Mouse (Mus musculus) hindbrain, embryonic 16.5 days (tissue): ENCODE results near the gene E130114P18Rik. TPM values are rescaled to one million over a fixed set of nuclear protein-coding genes. Genes with fewer than 3 reads are reported as not detected.

Experiments
- ATAC-seq: fragments of 200-750 bp; cut with Nextera tagmentation; 2 replicates; pipeline ENCODE4 v1.8.0; 2017; ENCODE audit warnings: moderate TSS enrichment, moderate library complexity
- H3K27ac ChIP-seq: fragments of 300-500 bp; sonication (generic); 2 replicates; pipeline ENCODE4 v1.5.1; 2014; ENCODE audit warnings: low read depth, mild to moderate bottlenecking, control low read depth, low read length, moderate library complexity
- H3K27me3 ChIP-seq: fragments of 300-500 bp; sonication (generic); replicated peaks from 2 replicates; pipeline ENCODE4 v1.6.1; 2014; ENCODE audit warnings: low read length; ENCODE audit not compliant: control insufficient read depth, insufficient read depth
- H3K36me3 ChIP-seq: fragments of 300-500 bp; sonication (generic); 2 replicates; pipeline ENCODE4 v1.6.1; 2014; ENCODE audit warnings: mild to moderate bottlenecking, low read length, moderate library complexity, mixed read lengths; ENCODE audit not compliant: control insufficient read depth, insufficient read depth
- H3K4me1 ChIP-seq: fragments of 300-500 bp; sonication (generic); 2 replicates; pipeline ENCODE4 v1.6.1; 2014; ENCODE audit warnings: low read depth, low read length; ENCODE audit not compliant: control insufficient read depth, insufficient read depth
- H3K4me2 ChIP-seq: fragments of 300-500 bp; sonication (generic); 2 replicates; pipeline ENCODE4 v1.6.1; 2014; ENCODE audit warnings: mild to moderate bottlenecking, low read length, control low read depth, moderate library complexity
- H3K4me3 ChIP-seq: fragments of 300-500 bp; sonication (generic); 2 replicates; pipeline ENCODE4 v1.5.1; 2014; ENCODE audit warnings: mild to moderate bottlenecking, low read length, control low read depth, moderate library complexity
- H3K9ac ChIP-seq: fragments of 300-500 bp; sonication (generic); 2 replicates; pipeline ENCODE4 v1.6.1; 2014; ENCODE audit warnings: low read depth, mild to moderate bottlenecking, control low read depth, low read length, moderate library complexity
- H3K9me3 ChIP-seq: fragments of 300-500 bp; sonication (generic); 2 replicates; pipeline ENCODE4 v1.6.1; 2014; ENCODE audit warnings: mild to moderate bottlenecking, low read length, moderate library complexity; ENCODE audit not compliant: control insufficient read depth
- WGBS: fragments of 180-500 bp; shearing (Covaris S2); extraction: QIAGEN DNeasy Blood & Tissue Kit; methylation state at CpG from one replicate; pipeline ENCODE4 v1.1.7; 2014; 5-methylcytosine and 5-hydroxymethylcytosine counted together
- polyA plus RNA-seq: library from polyadenylated mRNA; unstranded; fragments of >200 nt; fragmentation: Nextera tagmentation; extraction: Ambion mirVana; gene quantifications from 2 replicates; pipeline ENCODE4 v1.2.1, GENCODE M21; 2015

The E130114P18Rik gene
- polyA plus RNA-seq, 1 experiment from 2014 or later = 21.5 TPM

DNA sequence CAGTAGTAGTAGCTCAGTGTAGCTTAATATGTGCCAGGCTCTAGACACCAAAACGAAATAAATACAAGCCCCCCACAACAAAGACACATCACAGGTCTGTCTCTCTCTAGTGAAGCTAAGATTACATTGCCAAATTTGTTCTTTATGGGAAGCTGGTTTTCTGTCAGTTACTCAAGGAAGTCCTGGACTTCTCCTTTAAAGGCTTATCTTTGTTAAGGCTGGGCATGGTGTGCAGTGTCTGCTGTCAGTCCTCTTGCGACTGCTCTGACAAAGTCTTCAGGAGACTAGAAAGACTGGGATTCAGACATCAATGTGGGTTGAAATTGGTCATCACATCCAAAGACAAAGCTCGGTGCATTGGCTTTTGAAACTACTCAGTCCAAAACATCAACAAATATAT lies 31.0 kb upstream of the E130114P18Rik start:
- Histone ChIP-seq H3K36me3 (no peaks in the 10 kb centered on the region), H3K27ac (no peak overlapping the region), H3K9me3 (no peaks in the 10 kb centered on the region), H3K9ac (no peak overlapping the region), H3K4me2 (no peak overlapping the region), H3K4me3 (no peak overlapping the region), H3K4me1 (peaks cover 9% of the 10 kb centered on the region), H3K27me3 (no peaks in the 10 kb centered on the region)
- no peak for ATAC-seq
- WGBS = 85% methylated on average over 3 of the region's 3 CpGs

GRCm38 (mm10) chr4:97806924-97807323 lies 29.0 kb upstream of the E130114P18Rik start:
- Histone ChIP-seq H3K36me3 (no peaks in the 10 kb centered on the region), H3K9ac (no peak overlapping the region), H3K27ac (no peak overlapping the region), H3K4me2 (no peak overlapping the region), H3K4me3 (no peak overlapping the region), H3K4me1 (peaks cover 9% of the 10 kb centered on the region), H3K27me3 (no peaks in the 10 kb centered on the region), H3K9me3 (peaks cover 4% of the 10 kb centered on the region)
- WGBS = 77% methylated on average over 2 of the region's 2 CpGs
- no peak for ATAC-seq

DNA sequence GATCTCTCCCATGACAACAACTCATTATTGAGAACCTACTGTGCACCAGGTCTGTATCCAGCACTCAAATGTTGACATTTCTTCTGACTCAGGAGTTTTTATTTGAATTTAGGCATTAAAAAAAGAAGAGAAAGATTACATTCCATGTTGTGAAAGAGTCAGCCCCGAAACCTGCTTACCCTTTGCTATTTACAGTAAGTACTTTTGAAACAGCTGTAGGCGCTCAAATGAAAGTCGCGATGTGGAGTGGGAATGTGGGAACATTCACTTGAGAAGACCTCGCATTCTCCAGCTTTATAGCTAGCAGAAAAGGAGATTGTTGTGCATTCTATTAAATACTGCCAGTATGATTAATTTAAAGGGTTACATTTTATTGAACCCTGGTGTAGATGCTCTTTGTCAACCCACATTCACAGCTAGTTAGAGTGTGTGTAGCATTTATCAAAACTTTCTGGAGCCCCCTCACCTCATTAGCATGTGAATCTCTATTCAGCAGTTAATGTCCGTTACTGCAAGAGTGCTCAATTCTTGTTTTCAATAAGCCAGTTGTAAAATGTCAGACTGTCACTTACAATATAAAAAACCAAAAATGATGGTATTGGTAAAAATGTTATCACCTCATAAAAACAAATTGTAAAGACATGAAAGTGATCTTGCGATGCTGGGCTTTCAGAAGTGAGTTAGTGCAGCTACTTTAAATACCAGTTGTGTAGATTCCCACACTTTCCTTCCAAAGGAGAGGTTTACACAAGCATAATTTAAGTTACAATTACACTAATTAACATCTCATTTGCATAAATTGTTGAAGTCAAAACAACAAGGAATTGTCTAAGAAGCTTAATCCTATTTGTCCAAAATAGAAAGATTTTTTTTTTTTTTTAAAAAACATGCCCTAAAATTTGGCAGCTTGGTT lies 28.3 kb upstream of the E130114P18Rik start:
- ATAC-seq = 0 out of 2 replicates have a peak, but pooled peaks have one; percentile 49
- Histone ChIP-seq H3K4me3 (no peak overlapping the region), H3K9ac (no peak overlapping the region), H3K4me1 (peaks cover 9% of the 10 kb centered on the region), H3K27ac (no peak overlapping the region), H3K4me2 (peak overlapping the region; percentile 23; the same call in 1 of the 2 replicates), H3K36me3 (no peaks in the 10 kb centered on the region), H3K27me3 (no peaks in the 10 kb centered on the region), H3K9me3 (peaks cover 4% of the 10 kb centered on the region)
- 27% methylated on average over 7 of the region's 7 CpGs for WGBS

DNA sequence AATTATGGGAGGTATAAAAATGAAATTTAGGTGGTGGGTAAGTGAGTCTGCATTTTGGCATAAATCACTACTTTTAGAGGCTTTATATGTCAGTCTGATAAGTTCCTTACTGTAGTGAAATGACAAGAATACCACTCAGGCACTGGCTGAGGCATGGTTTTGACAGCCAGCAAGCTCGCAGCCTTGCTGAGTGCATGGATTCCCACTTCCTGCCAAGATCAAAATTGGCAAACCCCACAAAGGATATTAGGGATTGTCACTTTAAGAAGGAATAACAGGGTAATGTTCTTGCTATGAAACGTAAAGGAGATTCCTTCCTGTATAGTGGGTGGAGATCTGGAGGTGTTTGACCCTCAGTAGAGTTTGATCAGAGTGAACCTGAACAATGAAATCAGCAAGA lies 27.4 kb upstream of the E130114P18Rik start:
- no peak overlapping the region for H3K27ac ChIP-seq
- H3K4me2 ChIP-seq = no peak overlapping the region
- no peak overlapping the region for H3K4me3 ChIP-seq
- no peak overlapping the region for H3K9ac ChIP-seq
- 23% methylated on average over 2 of the region's 2 CpGs for WGBS
- H3K27me3 ChIP-seq = no peaks in the 10 kb centered on the region
- peaks cover 9% of the 10 kb centered on the region for H3K4me1 ChIP-seq
- no peak for ATAC-seq
- H3K36me3 ChIP-seq = no peaks in the 10 kb centered on the region
- H3K9me3 ChIP-seq = peaks cover 4% of the 10 kb centered on the region

DNA sequence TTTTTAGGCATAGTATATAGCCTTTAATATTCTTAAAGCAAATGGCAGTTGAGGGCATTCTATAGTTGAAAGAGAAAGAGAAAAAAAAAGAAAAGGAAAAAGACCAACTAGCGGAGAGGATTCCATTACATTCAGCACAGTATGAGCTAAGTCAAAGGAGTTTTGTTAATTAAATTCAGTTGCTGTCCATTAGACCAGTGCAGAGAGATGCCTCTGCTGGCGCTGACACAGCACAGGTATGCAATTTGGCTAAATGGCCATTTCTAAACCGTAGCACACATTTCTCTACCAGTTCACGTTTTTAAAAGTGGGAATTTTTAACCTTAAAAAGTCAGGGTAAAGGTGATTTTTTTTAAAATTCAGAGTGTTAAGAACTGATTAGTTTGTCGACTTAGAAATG lies 26.8 kb upstream of the E130114P18Rik start:
- Histone ChIP-seq H3K27ac (no peak overlapping the region), H3K4me1 (peaks cover 9% of the 10 kb centered on the region), H3K4me3 (no peak overlapping the region), H3K27me3 (no peaks in the 10 kb centered on the region), H3K9me3 (peaks cover 4% of the 10 kb centered on the region), H3K4me2 (no peak overlapping the region), H3K9ac (no peak overlapping the region), H3K36me3 (no peaks in the 10 kb centered on the region)
- ATAC-seq = 0 out of 2 replicates have a peak, but pooled peaks have one; percentile 54
- WGBS = 54% methylated on average over 5 of the region's 5 CpGs

- Histone ChIP-seq H3K4me1 (peaks cover 9% of the 10 kb centered on the region), H3K4me3 (no peak overlapping the region), H3K4me2 (no peak overlapping the region), H3K36me3 (no peaks in the 10 kb centered on the region), H3K9me3 (peaks cover 4% of the 10 kb centered on the region), H3K27me3 (no peaks in the 10 kb centered on the region), H3K9ac (no peak overlapping the region), H3K27ac (no peak overlapping the region)
- ATAC-seq = no peak
- 56% methylated on average over 3 of the region's 3 CpGs for WGBS
Measured at GRCm38 (mm10) chr4:97803791-97804190, 25.9 kb upstream of the E130114P18Rik start.

GRCm38 (mm10) chr4:97796505-97796904 lies 18.6 kb upstream of the E130114P18Rik start:
- no peak overlapping the region for H3K9ac ChIP-seq
- no peak overlapping the region for H3K4me2 ChIP-seq
- no peaks in the 10 kb centered on the region for H3K9me3 ChIP-seq
- 74% methylated on average over 10 of the region's 10 CpGs for WGBS
- no peaks in the 10 kb centered on the region for H3K4me1 ChIP-seq
- ATAC-seq = no peak
- H3K4me3 ChIP-seq = no peak overlapping the region
- no peaks in the 10 kb centered on the region for H3K36me3 ChIP-seq
- no peaks in the 10 kb centered on the region for H3K27me3 ChIP-seq
- H3K27ac ChIP-seq = no peak overlapping the region

DNA sequence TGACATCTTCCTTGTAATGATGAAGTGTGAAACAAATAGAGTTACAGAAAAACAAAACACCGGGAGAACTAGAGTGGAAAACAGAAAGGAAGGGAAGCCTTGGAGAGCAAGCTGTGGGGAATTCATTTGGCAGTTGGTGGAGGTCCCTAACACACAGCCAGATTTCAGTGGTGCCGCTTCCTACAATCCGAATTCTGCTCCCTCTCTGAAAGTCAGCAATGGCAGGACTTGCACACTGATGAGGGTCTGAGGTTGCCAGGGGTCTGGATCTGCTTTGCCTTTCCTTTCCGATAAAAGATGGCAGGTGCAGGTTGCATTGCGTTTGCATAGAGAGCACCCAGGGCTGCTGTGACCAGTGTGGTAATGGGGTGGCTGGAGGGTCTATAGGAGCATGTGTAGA lies 18.1 kb upstream of the E130114P18Rik start:
- H3K4me1 ChIP-seq = no peaks in the 10 kb centered on the region
- H3K27ac ChIP-seq = peak overlapping the region; percentile 67; the same call in 1 of the 2 replicates
- no peaks in the 10 kb centered on the region for H3K9me3 ChIP-seq
- no peaks in the 10 kb centered on the region for H3K36me3 ChIP-seq
- ATAC-seq = peak; percentile 50; the same call in 1 of the 2 replicates
- 49% methylated on average over 5 of the region's 5 CpGs for WGBS
- peak overlapping the region; percentile 25; the same call in 1 of the 2 replicates for H3K4me2 ChIP-seq
- no peaks in the 10 kb centered on the region for H3K27me3 ChIP-seq
- H3K9ac ChIP-seq = no peak overlapping the region; the same call in 1 of the 2 replicates
- H3K4me3 ChIP-seq = no peak overlapping the region

- 77% methylated on average over 4 of the region's 4 CpGs for WGBS
Measured at GRCm38 (mm10) chr4:97794865-97795264, 17.0 kb upstream of the E130114P18Rik start.

More at GRCm38 (mm10) chr4:97794865-97795264, 17.0 kb upstream of the E130114P18Rik start:
- no peak for ATAC-seq
- H3K27ac ChIP-seq = no peak overlapping the region
- no peak overlapping the region for H3K4me2 ChIP-seq
- no peaks in the 10 kb centered on the region for H3K27me3 ChIP-seq
- H3K9ac ChIP-seq = 0 out of 2 replicates have a peak overlapping the region, but pooled peaks have one; percentile 4
- H3K36me3 ChIP-seq = no peaks in the 10 kb centered on the region
- no peak overlapping the region for H3K4me3 ChIP-seq
- H3K4me1 ChIP-seq = no peaks in the 10 kb centered on the region
- no peaks in the 10 kb centered on the region for H3K9me3 ChIP-seq
